Mouse (Mus musculus) liver, embryonic 14 days (tissue): ENCODE data around the gene Gpc1. TPM values are rescaled to one million over a fixed set of nuclear protein-coding genes. Genes with fewer than 3 reads are reported as not detected.

Experiments used
- polyA plus RNA-seq: library from polyadenylated mRNA; depleted of rRNA; stranded (reverse); fragments of >200 nt; gene quantifications from 2 replicates; pipeline ENCODE4 v1.2.3, GENCODE M21; 2012; rRNA removed

Gpc1 gene
- polyA plus RNA-seq, result 1.5 and 1.6 TPM in 2 replicates

GRCm38 (mm10) chr1:92831188-92832001, at the start of gene Gpc1:
TSS of gene Gpc1 (plus strand) at chr1:92831645.

GRCm38 (mm10) chr1:92902786-92903185, 71.3 kb downstream of the Gpc1 start, which contains the start of gene Ankmy1:
TSS of gene Ankmy1 (minus strand) at chr1:92902906.

GRCm38 (mm10) chr1:92906779-92907631, 75.6 kb downstream of the Gpc1 start, which contains the start of gene Dusp28:
TSS of gene Dusp28 (plus strand) at chr1:92906981.

Other genes with a start within 250 kb of the Gpc1 start
- not detected in 2 replicates for gene Olfr1412, start 245.9 kb upstream of the Gpc1 start, polyA plus RNA-seq
- gene Olfr1411, start 237.2 kb upstream of the Gpc1 start, polyA plus RNA-seq, result not detected in 2 replicates
- gene Olfr1410, start 225.9 kb upstream of the Gpc1 start, polyA plus RNA-seq, result not detected in 2 replicates
- not detected in 2 replicates for gene Olfr12, start 213.9 kb upstream of the Gpc1 start, polyA plus RNA-seq
- gene Cops9, start 189.7 kb upstream of the Gpc1 start, polyA plus RNA-seq, result 98.1 and 109 TPM in 2 replicates
- 0.12 and 0.17 TPM in 2 replicates for gene Otos, start 182.8 kb upstream of the Gpc1 start, polyA plus RNA-seq
- gene Ankmy1, start 71.3 kb downstream of the Gpc1 start, polyA plus RNA-seq, result 0.03 TPM in 2 replicates
- gene Dusp28, start 75.3 kb downstream of the Gpc1 start, polyA plus RNA-seq, result 4.8 and 6.2 TPM in 2 replicates
- 8.5 and 10.1 TPM in 2 replicates for gene Rnpepl1, start 79.1 kb downstream of the Gpc1 start, polyA plus RNA-seq
- 7.9 TPM in 2 replicates for gene Capn10, start 102.7 kb downstream of the Gpc1 start, polyA plus RNA-seq
- 0.28 and 0.44 TPM in 2 replicates for gene Gpr35, start 119.2 kb downstream of the Gpc1 start, polyA plus RNA-seq
- not detected in 2 replicates for gene Aqp12, start 174.7 kb downstream of the Gpc1 start, polyA plus RNA-seq